Mouse (Mus musculus): ENCODE data around the gene Vmn1r173.
"Not testable (repeated sequence)": the region's sequence is repeated elsewhere in the genome, so short reads cannot be mapped to it uniquely, and the experiment has no call there.

Gene Vmn1r173

DNA sequence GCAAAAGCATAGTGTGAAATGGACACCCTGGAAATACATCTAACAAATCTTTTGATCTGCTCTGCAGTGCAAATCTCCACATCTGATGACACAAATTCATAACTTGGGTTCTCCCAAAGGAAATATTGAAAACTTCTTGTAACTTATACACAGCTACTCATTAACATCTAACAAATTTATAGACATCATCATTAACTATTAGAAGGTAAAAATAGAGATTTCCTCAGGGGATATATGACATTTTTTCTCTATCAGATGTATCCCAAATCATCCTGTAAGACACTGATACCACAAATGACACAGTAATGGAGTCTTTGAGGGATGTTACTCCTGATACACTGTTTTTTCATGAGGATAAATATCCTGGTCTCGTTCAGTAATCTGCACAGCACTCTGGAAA, at the start of gene Vmn1r173:
TSS of gene Vmn1r173 (plus strand) at position 301 of the 400 bp plus-strand sequence.
- in situ Hi-C loops (cut with MboI) = not testable (repeated sequence)

- in situ Hi-C loops (cut with MboI) = no loop called here
Measured at GRCm38 (mm10) chr7:23658016-23658415, 42.5 kb upstream of the Vmn1r173 start, which contains the start of gene Vmn1r172. TSS of gene Vmn1r172 (plus strand) at chr7:23658316.

DNA sequence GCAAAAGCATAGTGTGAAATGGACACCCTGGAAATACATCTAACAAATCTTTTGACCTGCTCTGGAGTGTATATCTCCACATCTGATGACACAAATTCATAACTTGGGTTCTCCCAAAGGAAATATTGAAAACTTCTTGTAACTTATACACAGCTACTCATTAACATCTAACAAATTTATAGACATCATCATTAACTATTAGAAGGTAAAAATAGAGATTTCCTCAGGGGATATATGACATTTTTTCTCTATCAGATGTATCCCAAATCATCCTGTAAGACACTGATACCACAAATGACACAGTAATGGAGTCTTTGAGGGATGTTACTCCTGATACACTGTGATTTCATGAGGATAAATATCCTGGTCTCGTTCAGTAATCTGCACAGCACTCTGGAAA, 51.5 kb downstream of the Vmn1r173 start, which contains the start of gene Vmn1r174:
TSS of gene Vmn1r174 (plus strand) at position 301 of the 400 bp plus-strand sequence.
- in situ Hi-C loops (cut with MboI) = not testable (repeated sequence)
